Mouse (Mus musculus) spleen, postnatal 4 days (tissue): Measurements from ENCODE around the gene Stk11ip.
A peak's percentile ranks its signal among the peaks of the same experiment; 100 is the strongest.

Source experiments
- DNase-seq, 2 experiments: peaks; one replicate each; pipeline ENCODE4 v3.0.0; 2022; ENCODE audit warnings: low spot score in 2 of 2

Gene Stk11ip

DNA sequence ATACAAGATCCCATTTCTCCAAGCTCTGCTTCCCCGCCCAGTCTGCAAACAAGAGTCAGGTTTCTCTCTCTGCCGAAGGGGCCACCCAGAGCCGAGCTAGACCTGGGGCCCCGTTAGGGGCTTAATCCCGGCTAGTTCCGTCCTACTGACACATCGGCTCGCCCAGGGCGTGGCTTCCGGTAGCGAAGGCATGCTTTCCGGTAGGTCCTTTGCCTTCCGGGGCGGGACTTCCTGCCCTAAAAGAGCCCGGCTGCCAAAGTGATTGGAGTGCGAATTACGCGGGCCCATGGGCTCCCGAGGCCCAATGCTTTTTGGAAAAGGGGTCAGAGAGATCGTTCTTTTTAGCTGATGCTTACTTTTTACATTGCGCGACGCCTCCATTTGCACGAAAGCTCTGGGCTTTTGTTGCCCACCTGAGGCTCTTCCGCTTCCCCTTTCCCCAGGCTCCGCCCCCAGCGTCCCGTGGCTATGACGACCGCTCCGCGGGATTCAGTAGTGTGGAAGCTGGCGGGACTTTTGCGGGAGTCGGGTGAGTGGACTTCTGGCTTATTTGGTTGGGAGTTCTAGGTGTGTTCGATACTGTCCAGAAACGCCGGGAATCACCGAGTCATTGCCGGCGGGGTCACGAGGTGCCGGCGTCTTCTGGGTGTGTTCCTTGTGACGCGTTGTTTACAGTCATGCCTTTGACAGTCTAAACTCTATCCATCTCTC lies at the start of gene Stk11ip:
Gene Stk11ip, plus strand, starts transcription at position 209 of the 711 bp plus-strand sequence.
- peak; percentile 87 to 94 for DNase-seq

DNA sequence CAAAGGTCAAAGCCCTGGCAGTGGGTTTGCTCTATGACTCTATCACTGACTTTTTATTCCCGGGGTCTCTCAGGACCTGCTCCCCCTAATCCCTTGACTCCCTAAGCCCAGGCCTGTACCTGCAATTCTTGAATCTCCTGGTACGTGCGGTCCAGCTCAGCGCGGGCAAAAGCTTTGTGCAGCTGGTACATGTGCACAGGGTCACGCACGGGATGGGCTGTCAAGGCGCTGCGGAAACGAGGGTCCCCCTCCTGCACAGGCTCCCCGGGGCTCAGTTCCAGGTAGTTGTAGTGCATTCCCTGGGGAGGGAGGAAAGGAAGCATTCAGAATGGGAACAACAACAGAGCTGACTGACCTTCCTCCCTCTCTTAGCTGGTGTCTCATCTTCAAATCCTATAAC lies 44.9 kb upstream of the Stk11ip start:
- no peak for DNase-seq

DNA sequence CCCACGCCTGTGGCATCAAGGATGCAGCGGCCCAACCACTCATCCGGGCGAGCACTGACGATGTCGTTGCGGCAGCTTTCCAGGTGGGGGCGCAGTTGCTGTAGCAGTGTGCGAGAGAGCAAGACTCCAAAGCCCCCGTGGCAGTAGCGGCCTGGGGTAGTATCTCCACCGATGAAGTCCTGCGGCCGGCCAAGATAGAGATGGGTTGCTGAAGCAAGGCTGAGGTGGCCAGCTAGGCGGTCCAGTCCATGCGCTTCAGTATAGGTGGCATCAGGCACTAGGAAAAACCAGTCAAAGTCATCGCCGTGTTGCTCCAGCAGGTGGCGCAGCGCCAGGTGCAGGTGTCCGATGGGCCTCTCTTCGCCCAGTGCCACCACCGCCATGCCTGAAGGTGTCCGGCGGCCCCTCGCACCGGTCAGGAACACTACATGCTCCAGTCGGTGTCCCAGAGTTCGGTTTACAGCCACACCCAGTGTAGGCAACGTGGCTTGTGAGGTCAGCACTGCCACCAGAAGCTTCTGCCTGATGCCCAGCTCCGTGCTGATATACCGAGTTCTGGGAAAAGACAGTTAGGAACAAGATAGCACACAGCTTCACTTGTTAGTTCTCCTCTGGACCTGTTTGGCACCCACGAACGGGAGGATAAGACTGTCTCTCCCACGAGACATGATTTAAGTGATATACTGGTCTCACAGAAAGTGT lies 43.9 kb upstream of the Stk11ip start:
- peak; percentile 76 to 91 for DNase-seq

DNA sequence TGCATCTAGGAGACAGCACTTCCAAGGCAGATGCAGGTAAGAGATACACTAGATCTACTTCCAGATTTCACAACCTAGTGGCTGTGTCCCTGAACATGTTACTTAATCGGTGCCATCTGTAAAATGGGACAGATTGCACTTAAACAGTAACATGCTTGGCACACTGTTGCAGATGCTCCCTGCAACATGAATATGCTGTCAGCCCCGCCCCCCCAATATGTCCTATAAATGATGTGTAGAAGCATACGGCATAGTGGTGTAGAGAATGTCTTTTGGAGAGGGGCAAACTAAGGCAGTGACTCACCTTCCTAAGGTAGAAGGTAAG lies 43.4 kb upstream of the Stk11ip start:
- no peak for DNase-seq

GRCm38 (mm10) chr1:75478497-75478896 lies 42.8 kb upstream of the Stk11ip start:
- DNase-seq = no peak

DNA sequence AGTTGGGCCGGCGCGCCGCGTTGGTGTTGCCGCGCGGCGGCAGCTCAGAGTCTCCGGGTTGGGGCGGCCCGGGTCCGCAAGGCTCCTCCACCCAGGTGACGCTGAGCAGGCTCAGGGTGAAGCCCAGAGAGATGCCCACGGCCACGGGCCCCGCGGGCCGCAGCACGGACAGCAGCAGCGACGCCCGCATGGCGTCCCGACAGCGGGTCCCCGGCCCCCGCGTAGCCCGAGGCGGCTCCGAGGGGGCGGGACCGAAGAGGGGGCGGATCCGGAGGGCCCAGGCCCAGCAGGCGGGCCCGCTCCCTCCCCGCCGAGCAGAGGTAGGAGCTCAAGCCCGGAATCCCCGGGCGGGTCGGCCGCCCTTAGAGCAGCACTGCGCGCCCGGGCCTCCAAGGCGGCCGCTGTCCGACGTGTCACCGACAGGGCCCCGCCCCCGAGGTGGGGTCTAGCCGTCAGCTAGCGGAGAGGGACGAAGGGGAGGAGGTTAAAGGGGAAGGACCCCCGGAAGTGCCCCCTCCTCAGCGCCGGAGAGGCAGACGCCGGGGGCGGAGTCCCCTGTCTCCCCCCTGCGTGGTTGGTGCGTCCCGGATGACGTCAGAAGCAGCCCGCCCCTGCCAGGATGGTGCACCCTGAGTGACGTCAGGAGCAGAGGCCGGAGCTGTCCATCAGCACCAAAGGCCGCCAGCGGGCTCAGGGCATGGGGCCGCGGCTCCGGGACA lies 42.3 kb upstream of the Stk11ip start, which contains the start of the genes Chpf and Tmem198:
Gene Chpf, minus strand, starts transcription at position 392 of the 719 bp plus-strand sequence.
Gene Tmem198, plus strand, starts transcription at position 617 of the 719 bp plus-strand sequence.
- DNase-seq = peak; percentile 86 to 93

DNA sequence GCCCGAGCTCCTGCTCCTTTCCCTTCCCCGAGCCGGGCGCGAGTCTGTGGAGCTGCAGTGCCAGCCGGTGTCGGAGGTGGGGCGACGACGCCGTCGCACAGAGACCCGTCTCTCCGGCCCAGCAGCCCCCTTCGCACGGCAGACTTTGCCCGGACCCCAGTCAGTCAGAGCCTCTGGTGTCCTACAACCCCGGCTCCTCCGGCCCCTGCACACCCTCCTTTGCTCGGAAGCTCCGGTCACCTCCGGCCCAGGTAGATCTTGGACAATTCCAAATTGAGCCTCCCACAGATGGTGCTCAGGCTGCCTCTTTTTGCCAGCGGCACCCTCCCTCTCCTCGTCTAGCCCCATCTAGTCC lies 41.7 kb upstream of the Stk11ip start:
- DNase-seq = no peak

- DNase-seq = no peak
Measured at GRCm38 (mm10) chr1:75480036-75480435, 41.3 kb upstream of the Stk11ip start.

DNA sequence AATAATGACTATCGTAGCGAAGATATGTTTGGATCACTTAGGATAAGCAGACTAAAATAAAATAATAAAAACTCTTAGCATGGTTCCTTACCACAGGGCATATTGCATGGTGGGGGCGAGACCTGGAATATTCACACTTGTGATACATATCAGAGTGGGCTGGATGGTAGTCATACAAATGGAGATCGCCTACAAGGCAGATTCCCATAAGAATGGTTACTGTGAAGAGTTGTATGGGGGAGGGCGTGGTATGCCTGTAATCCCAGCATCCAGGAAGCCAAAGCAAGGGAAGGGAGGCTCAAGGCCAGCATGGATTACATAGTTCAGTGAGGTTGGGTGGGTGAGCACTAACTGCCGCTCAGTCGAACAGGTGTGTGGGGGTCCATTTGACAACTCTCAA lies 40.6 kb upstream of the Stk11ip start:
- no peak for DNase-seq

- no peak for DNase-seq
Measured at GRCm38 (mm10) chr1:75486561-75486960, 34.8 kb upstream of the Stk11ip start.

DNA sequence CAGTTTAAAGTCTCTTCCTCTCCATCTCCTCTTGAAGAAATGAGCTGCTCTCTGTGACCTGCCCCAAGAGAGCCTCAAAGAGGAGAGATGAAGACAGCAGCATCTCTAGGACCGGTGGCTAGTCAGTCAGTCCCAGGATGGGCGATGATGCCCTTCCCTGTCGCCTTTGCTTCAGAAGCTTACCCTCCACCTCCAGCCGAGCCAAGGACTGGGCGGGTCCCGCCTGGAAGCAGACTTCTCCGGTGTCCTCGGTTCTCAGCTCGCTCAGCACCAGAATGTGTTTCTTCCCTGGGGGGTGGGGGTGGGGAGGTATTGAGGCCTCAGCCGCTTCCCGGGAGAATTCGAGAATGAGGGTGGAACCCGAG lies 34.3 kb upstream of the Stk11ip start:
- no peak for DNase-seq

- no peak for DNase-seq
Measured at GRCm38 (mm10) chr1:75487405-75488161, 33.7 kb upstream of the Stk11ip start.

DNA sequence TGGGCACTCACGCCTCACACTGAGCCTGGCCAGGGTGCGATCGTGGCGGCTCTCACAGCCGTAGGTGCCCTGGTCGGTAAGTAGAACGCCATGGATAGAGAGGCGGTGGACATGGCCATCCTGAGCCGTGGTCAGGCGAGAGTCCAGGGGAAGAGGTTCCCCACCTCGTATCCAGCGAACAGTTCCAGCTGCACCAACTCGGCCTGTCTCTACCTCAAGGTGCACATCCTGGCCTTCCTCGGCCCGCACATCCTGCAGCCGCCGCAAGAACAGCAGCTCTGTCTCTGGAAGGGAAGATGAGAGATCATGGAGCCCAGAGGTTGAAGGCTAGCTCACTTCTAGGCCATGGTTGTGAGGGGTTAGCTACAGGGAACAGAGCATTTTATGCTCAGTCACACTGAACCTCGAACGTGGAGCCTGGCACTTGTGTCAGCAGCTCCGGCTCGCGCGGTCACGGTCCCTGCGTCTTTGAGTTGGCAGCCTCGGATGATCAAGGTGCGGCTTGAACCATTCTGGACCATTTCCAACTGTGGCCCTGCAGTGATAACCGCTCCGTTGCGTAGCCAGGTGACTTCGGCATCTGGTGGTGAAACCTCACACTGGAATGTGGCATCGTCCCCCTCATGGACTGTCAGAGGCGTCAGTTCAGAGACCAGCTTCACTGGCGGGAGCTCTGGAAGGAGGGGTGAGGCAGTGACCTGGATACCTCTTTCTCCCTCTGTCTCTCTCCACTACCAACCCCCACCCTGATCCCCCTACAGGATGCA lies 30.4 kb upstream of the Stk11ip start:
- peak in 1 of 2 experiments; percentile 57 for DNase-seq

GRCm38 (mm10) chr1:75492579-75493170 lies 28.7 kb upstream of the Stk11ip start:
- DNase-seq = peak in 1 of 2 experiments; percentile 55

DNA sequence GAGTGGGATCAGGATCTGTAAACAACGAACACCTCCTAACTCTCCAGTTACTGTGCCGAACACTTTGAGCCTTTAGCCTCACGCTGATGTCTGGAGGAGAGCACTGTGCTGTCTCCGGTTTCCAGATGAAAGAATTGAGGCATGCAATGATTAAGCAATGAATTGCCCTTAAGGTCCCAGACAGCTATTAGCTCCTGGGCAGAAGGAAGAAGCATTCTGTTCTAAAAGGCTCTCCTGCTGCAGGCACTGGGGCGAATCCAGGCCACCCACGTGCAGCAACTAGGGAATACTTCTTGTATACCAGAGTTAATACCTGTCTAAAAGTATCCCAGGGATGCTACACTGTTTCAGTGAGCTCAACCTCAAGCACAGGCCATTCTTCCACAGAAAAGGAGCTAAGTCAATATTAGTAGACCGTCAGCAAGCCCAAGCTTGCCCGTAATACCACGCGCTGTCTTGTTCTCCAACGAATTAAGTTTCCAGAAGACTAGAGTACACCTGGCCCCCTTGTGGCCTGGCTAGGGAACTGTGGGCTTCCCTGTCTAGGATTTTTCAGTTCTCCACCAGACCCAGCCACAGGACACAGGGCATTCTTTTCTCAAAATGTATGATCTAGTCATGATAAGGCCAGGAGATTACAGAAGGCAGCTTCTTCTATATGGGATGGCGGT lies 26.3 kb upstream of the Stk11ip start:
- DNase-seq = peak in 1 of 2 experiments; percentile 62

GRCm38 (mm10) chr1:75498897-75499296 lies 22.4 kb upstream of the Stk11ip start:
- DNase-seq = no peak

DNA sequence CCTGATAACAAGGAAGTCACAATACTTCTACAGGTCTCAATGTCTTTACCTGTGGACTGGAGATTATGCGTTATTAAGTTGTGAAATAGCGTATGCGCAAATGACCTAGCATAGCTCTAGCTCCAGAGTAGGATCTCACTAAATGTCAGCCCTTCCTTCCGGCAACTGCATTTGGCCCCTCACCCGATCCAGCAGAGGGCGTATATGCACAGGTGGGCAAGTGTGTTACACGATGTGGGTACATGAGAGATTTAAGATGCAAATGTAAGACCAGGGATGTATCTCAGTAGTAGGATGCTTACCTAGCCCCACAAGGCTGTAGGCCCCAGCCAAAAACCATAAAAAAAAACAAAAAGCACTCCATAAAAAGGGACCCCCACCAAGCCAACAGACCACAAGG lies 21.9 kb upstream of the Stk11ip start:
- DNase-seq = no peak

DNA sequence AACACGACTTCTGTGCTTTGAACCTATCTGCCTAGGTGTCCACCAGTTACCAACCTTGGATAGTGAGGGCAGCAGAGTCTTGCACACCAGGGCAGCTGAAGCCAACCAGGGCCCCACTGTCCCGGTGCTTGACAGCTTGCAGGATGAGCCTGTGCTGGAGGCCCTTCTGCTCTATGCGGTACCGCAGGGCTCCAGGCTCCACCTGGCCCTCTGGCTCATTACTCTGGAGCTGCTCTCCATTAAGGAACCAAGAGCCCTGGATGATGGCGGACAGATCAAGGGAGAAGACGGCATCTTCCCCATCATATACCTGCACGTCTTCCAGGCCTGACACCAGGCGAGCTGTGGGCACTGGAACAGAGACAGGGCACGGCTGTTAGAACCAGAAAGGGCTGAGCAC lies 19.4 kb upstream of the Stk11ip start:
- DNase-seq = peak in 1 of 2 experiments; percentile 60

DNA sequence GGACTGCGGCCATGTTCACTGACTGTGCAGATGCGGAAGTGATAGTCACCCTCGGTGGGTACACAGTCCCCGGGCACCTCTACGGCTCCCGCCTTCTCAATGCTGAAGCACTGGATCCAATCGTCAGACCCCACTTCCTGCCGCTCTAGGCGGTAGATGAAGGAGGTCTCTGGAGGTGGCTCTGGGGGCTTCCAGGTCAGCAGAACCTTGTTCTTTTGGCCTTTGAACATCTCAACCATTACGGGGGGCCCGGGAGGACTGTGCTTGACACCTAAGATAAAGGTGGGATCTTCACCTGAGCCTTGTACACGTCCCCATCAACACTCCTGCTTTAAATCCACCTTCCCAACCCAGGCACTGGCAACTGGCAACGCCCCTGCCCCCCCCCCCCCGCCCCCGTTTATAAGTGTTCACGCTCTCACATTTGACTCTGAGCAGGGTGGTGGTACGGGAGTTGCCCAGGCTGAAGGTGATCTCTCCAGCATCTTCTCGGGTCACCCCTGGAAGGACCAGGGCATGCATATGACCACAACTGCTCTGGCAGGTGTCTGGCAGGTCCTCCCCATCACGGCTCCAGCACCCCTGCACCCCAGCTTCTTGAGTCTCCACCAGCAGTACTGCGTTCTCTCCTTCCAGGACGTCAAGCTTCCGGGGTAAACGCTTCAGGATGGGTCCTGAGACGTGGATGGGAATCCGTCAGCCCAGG lies 18.2 kb upstream of the Stk11ip start:
- peak in 1 of 2 experiments; percentile 59 for DNase-seq

DNA sequence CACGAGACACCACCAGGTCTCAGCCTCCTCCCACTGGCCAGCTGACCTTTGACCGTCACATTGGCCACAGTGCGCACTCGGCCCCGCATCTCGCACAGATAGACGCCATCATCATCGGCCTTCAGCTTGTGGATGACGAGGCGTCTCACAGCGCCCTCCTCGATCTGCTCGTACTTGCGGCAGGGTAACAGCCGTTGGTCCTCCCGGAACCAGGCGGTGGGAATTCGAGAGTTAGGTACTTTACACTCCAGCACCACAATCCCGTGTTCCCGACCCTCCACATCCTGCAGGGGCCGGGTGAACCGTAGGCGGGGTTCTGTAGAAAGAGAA lies 17.7 kb upstream of the Stk11ip start:
- DNase-seq = no peak
